Mouse (Mus musculus) MEL (cell line): Measurements from ENCODE around the gene Pcsk2. TPM values are rescaled to one million over a fixed set of nuclear protein-coding genes. Genes with fewer than 3 reads are reported as not detected.

Experiments
- DNase-seq: peaks from one replicate; pipeline ENCODE4 v3.0.0; 2011; ENCODE audit warnings: low read depth, low spot score
- H3K27ac ChIP-seq: 2 replicates; pipeline ENCODE4 v1.5.1; 2012; ENCODE audit warnings: low read depth, mild to moderate bottlenecking, control low read depth, low read length, moderate library complexity; ENCODE audit not compliant: control insufficient read depth
- H3K27me3 ChIP-seq, 2 experiments: fragments of 150-350 bp in 1 of 2; sonication (generic) in 1 of 2; 2 replicates each; pipeline ENCODE4 v1.6.1; 2012; ENCODE audit warnings: low read length in 2 of 2, mild to moderate bottlenecking in 2 of 2, improper control_type of control experiment in 1 of 2, moderate library complexity in 1 of 2; ENCODE audit not compliant: insufficient read depth in 2 of 2, control insufficient read depth in 1 of 2
- H3K36me3 ChIP-seq, 2 experiments: 2 replicates each; pipeline ENCODE4 v1.6.1; 2012 to 2014; ENCODE audit warnings: low read length in 2 of 2, improper control_type of control experiment in 1 of 2, inconsistent platforms in 1 of 2, mild to moderate bottlenecking in 1 of 2; ENCODE audit not compliant: insufficient read depth in 2 of 2, control insufficient read depth in 1 of 2
- H3K4me1 ChIP-seq, 2 experiments: fragments of 150-350 bp in 1 of 2; sonication (generic) in 1 of 2; 2 replicates each; pipeline ENCODE4 v1.6.1; 2012; ENCODE audit warnings: low read length in 2 of 2, improper control_type of control experiment in 1 of 2, mild to moderate bottlenecking in 1 of 2; ENCODE audit not compliant: insufficient read depth in 2 of 2, control insufficient read depth in 1 of 2
- H3K4me3 ChIP-seq, 2 experiments: fragments of 150-350 bp in 1 of 2; sonication (generic) in 1 of 2; 2 replicates each; pipeline ENCODE4 v1.5.1; 2012; ENCODE audit warnings: low read depth in 2 of 2, low read length in 2 of 2, mild to moderate bottlenecking in 2 of 2, moderate library complexity in 2 of 2, control low read depth in 1 of 2, improper control_type of control experiment in 1 of 2; ENCODE audit not compliant: control insufficient read depth in 1 of 2, insufficient read depth in 1 of 2
- H3K79me2 ChIP-seq: 2 replicates; pipeline ENCODE4 v1.6.1; 2012; ENCODE audit warnings: mild to moderate bottlenecking, low read length, moderate library complexity; ENCODE audit not compliant: control insufficient read depth, poor library complexity, insufficient read depth
- H3K9ac ChIP-seq: 2 replicates; pipeline ENCODE4 v1.6.1; 2012; ENCODE audit warnings: low read depth, mild to moderate bottlenecking, control low read depth, low read length, moderate library complexity; ENCODE audit not compliant: control insufficient read depth, poor library complexity, severe bottlenecking
- H3K9me3 ChIP-seq: fragments of 150-350 bp; sonication (generic); replicated peaks from 2 replicates; pipeline ENCODE4 v1.6.1; 2012; ENCODE audit warnings: mild to moderate bottlenecking, low read length, improper control_type of control experiment, moderate library complexity; ENCODE audit not compliant: insufficient read depth
- BHLHE40 ChIP-seq: IDR thresholded peaks from 2 replicates; pipeline ENCODE4 v1.6.1; 2012; ENCODE audit warnings: low read depth, mild to moderate bottlenecking, inconsistent platforms, low read length, improper control_type of control experiment, borderline replicate concordance
- CHD1 ChIP-seq: IDR thresholded peaks from 2 replicates; pipeline ENCODE4 v1.6.1; 2012; ENCODE audit warnings: low read depth, mild to moderate bottlenecking, inconsistent platforms, low read length, improper control_type of control experiment
- EP300 ChIP-seq, 2 experiments: IDR thresholded peaks; 2 replicates each; pipeline ENCODE4 v1.6.1; 2011; ENCODE audit warnings: improper control_type of control experiment in 2 of 2, low read length in 2 of 2, low read depth in 1 of 2, mild to moderate bottlenecking in 1 of 2
- ETS1 ChIP-seq: IDR thresholded peaks from 2 replicates; pipeline ENCODE4 v1.6.1; 2012; ENCODE audit warnings: low read depth, mild to moderate bottlenecking, inconsistent platforms, low read length, improper control_type of control experiment, moderate library complexity
- HCFC1 ChIP-seq: IDR thresholded peaks from 2 replicates; pipeline ENCODE4 v1.6.1; 2012; ENCODE audit warnings: low read depth, mild to moderate bottlenecking, inconsistent platforms, low read length, improper control_type of control experiment, moderate library complexity
- MAX ChIP-seq: IDR thresholded peaks from 2 replicates; pipeline ENCODE4 v1.6.1; 2011; ENCODE audit warnings: low read length, improper control_type of control experiment
- MAZ ChIP-seq: IDR thresholded peaks from 2 replicates; pipeline ENCODE4 v1.6.1; 2012; ENCODE audit warnings: low read depth, mild to moderate bottlenecking, inconsistent platforms, low read length, improper control_type of control experiment
- MXI1 ChIP-seq: IDR thresholded peaks from 2 replicates; pipeline ENCODE4 v1.6.1; 2011; ENCODE audit warnings: mild to moderate bottlenecking, low read depth, low read length, improper control_type of control experiment
- NELFE ChIP-seq: IDR thresholded peaks from 2 replicates; pipeline ENCODE4 v1.6.1; 2011; ENCODE audit warnings: low read depth, low read length, improper control_type of control experiment
- RAD21 ChIP-seq: IDR thresholded peaks from 2 replicates; pipeline ENCODE4 v1.6.1; 2011; ENCODE audit warnings: mild to moderate bottlenecking, low read depth, low read length, improper control_type of control experiment
- SIN3A ChIP-seq: IDR thresholded peaks from 2 replicates; pipeline ENCODE4 v1.6.1; 2012; ENCODE audit warnings: low read length, improper control_type of control experiment, inconsistent platforms
- SMC3 ChIP-seq: IDR thresholded peaks from 2 replicates; pipeline ENCODE4 v1.6.1; 2011; ENCODE audit warnings: low read depth, low read length, improper control_type of control experiment
- TBP ChIP-seq: IDR thresholded peaks from 2 replicates; pipeline ENCODE4 v1.8.0; 2011; ENCODE audit warnings: low read depth, low read length, improper control_type of control experiment
- USF2 ChIP-seq, 2 experiments: IDR thresholded peaks; 2 replicates each; pipeline ENCODE4 v1.6.1; 2011 to 2012; ENCODE audit warnings: improper control_type of control experiment in 2 of 2, low read length in 2 of 2, borderline replicate concordance in 1 of 2, inconsistent platforms in 1 of 2, low read depth in 1 of 2, mild to moderate bottlenecking in 1 of 2; ENCODE audit not compliant: insufficient read depth in 1 of 2
- ZMIZ1 ChIP-seq: IDR thresholded peaks from 2 replicates; pipeline ENCODE4 v1.6.1; 2012; ENCODE audit warnings: low read depth, mild to moderate bottlenecking, inconsistent platforms, low read length, improper control_type of control experiment, moderate library complexity
- ZNF384 ChIP-seq: IDR thresholded peaks from 2 replicates; pipeline ENCODE4 v1.6.1; 2012; ENCODE audit warnings: low read depth, mild to moderate bottlenecking, inconsistent platforms, low read length, improper control_type of control experiment
- polyA plus RNA-seq, 2 experiments: library from polyadenylated mRNA; stranded (reverse) in 1 of 2; unstranded in 1 of 2; fragments of >175 nt in 1 of 2; fragments of >200 nt in 1 of 2; gene quantifications; 2 replicates each; pipeline versions ENCODE4 v1.2.1 to v1.2.4; 2012; ENCODE audit warnings: low replicate concordance in 2 of 2, low read depth in 1 of 2; ENCODE audit not compliant: insufficient read length in 2 of 2, insufficient read depth in 1 of 2, missing spikeins in 1 of 2
- total RNA-seq: library from RNA; depleted of rRNA; stranded (reverse); fragments of 300-350 nt; gene quantifications from 2 replicates; pipeline ENCODE4 v1.2.3, GENCODE M21; 2012

The Pcsk2 gene
- total and polyA plus RNA-seq, 3 experiments, result not detected

DNA sequence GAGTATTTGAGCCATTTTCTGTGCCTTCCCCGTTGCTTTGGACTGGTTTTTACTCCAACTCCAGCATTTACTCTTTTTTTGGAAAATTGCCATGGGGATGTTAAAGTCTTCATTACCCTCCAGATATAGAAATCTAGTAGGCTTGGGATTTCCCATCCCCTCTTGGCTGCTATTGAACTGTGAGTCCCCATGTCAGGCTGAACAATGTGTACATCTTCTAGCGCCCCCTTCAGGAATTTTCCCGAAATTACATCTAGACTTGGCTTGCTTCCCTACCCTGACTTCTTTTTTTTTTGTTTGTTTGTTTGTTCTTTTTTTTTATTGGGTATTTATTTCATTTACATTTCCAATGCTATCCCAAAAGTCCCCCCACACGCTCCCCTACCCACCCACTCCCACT lies 163.3 kb downstream of the Pcsk2 start:
- no peaks in the 10 kb centered on the region for H3K79me2 ChIP-seq
- no peaks in the 10 kb centered on the region for H3K27me3 ChIP-seq

DNA sequence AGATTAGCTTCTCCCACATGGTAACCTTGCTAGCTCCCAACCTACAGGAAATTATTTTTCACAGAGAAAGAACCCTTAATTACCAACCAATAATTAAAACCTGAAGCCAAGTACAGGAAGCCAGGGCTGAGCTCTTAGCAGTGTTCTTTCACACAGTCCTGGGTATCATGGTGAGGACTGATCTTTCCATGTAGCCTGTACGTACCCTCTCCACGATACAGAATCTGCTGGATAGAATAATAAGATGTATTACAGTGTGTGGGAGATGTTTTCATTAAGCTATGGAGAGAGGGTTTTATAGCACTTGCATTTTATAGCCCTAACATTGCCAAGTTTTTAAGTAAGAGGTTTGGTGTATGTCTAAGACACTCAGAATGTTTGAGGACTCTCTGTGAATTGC lies 164.0 kb downstream of the Pcsk2 start:
- Histone ChIP-seq H3K9me3 (no peaks in the 10 kb centered on the region), H3K9ac (no peak overlapping the region), H3K27ac (no peak overlapping the region), H3K79me2 (no peaks in the 10 kb centered on the region), H3K4me3 (no peak overlapping the region), H3K27me3 (no peaks in the 10 kb centered on the region), H3K4me1 (no peaks in the 10 kb centered on the region), H3K36me3 (no peaks in the 10 kb centered on the region)
- no peak for TF ChIP-seq EP300 (IDR thresholded peaks at IDR 0.05; ENCODE audit: low read depth in 1 of 2, low read length in 2 of 2)
- no peak for TF ChIP-seq ZNF384
- TF ChIP-seq ZMIZ1, result no peak
- no peak for TF ChIP-seq MXI1
- DNase-seq, result no peak

More for the DNA sequence above, 163.3 kb downstream of the Pcsk2 start:
- H3K9ac ChIP-seq, result no peak overlapping the region
- TF ChIP-seq HCFC1, result no peak
- TF ChIP-seq TBP, result no peak
- TF ChIP-seq MAZ, result no peak
- no peak for TF ChIP-seq USF2 (IDR thresholded peaks at IDR 0.05; ENCODE audit: borderline replicate concordance in 1 of 2, insufficient read depth in 1 of 2, low read depth in 1 of 2, low read length in 2 of 2)
- TF ChIP-seq SMC3, result no peak
- TF ChIP-seq RAD21, result no peak; the same call in 1 of the 2 replicates
- no peak for TF ChIP-seq BHLHE40
- no peak for TF ChIP-seq ETS1
- no peak for TF ChIP-seq NELFE
- no peaks in the 10 kb centered on the region for H3K9me3 ChIP-seq
- H3K27ac ChIP-seq, result no peak overlapping the region
- H3K4me3 ChIP-seq, result no peak overlapping the region
- no peak for DNase-seq
- no peaks in the 10 kb centered on the region for H3K4me1 ChIP-seq
- H3K36me3 ChIP-seq, result no peaks in the 10 kb centered on the region

DNA sequence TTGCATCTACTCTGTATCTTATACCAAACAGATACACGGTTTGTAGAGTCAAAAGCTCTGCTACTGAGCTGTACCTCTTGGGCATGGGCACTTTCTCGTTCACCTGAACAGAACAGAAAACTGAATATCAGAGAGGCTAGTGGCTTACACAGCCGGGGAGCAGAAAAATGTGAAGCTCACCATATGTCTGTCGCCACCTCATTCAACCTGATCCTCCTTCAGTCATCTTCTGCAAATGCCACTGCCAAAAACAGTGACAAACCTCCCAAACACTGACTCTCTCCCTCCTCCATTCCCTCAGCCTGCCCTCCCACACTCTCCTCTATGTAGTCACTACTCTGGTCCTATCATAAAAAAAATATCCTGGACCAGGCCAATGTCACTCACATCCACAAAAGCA lies 165.9 kb downstream of the Pcsk2 start:
- TF ChIP-seq CHD1 (no peak), SIN3A (no peak), MAX (no peak)
- TF ChIP-seq, all 39 proteins: peak for 0
- no peaks in the 10 kb centered on the region for H3K4me1 ChIP-seq
- no peak overlapping the region for H3K27ac ChIP-seq
- H3K4me3 ChIP-seq, result no peak overlapping the region
- no peaks in the 10 kb centered on the region for H3K27me3 ChIP-seq
- H3K9ac ChIP-seq, result no peak overlapping the region
- H3K36me3 ChIP-seq, result no peaks in the 10 kb centered on the region
- no peaks in the 10 kb centered on the region for H3K9me3 ChIP-seq
- no peak for DNase-seq
- no peaks in the 10 kb centered on the region for H3K79me2 ChIP-seq
